Mouse (Mus musculus) kidney, postnatal 10 days (tissue): Measurements from ENCODE around the gene Engase.

Source experiments
- DNase-seq: peaks from one replicate; pipeline ENCODE4 v3.0.0; 2021; ENCODE audit warnings: mixed read lengths

The Engase gene

GRCm38 (mm10) chr11:118476396-118477373, at the start of gene Engase:
TSS of gene Engase (plus strand) at chr11:118476829.
- DNase-seq = peak; percentile 97

- no peak for DNase-seq
Measured at GRCm38 (mm10) chr11:118427266-118427779, 49.3 kb upstream of the Engase start.

- DNase-seq = no peak
Measured at GRCm38 (mm10) chr11:118427986-118428385, 48.6 kb upstream of the Engase start, which contains the start of gene C1qtnf1. TSS of gene C1qtnf1 (plus strand) at chr11:118428203.

GRCm38 (mm10) chr11:118428460-118428868, 48.2 kb upstream of the Engase start:
- no peak for DNase-seq

GRCm38 (mm10) chr11:118428944-118429709, 47.5 kb upstream of the Engase start:
- peak; percentile 60 for DNase-seq

GRCm38 (mm10) chr11:118430291-118430885, 46.2 kb upstream of the Engase start:
- no peak for DNase-seq

GRCm38 (mm10) chr11:118431100-118431948, 45.3 kb upstream of the Engase start:
- DNase-seq = peak; percentile 24

- DNase-seq = peak; percentile 47
Measured at GRCm38 (mm10) chr11:118433398-118433868, 43.2 kb upstream of the Engase start.

- peak; percentile 5 for DNase-seq
Measured at GRCm38 (mm10) chr11:118434093-118434492, 42.5 kb upstream of the Engase start.

GRCm38 (mm10) chr11:118436471-118436935, 40.1 kb upstream of the Engase start:
- DNase-seq = peak; percentile 74

GRCm38 (mm10) chr11:118438665-118439414, 37.8 kb upstream of the Engase start:
- peak; percentile 11 for DNase-seq

GRCm38 (mm10) chr11:118442691-118443090, 33.9 kb upstream of the Engase start:
- no peak for DNase-seq

- peak; percentile 92 for DNase-seq
Measured at GRCm38 (mm10) chr11:118443201-118443970, 33.2 kb upstream of the Engase start.

GRCm38 (mm10) chr11:118445843-118446242, 30.8 kb upstream of the Engase start:
- DNase-seq = peak; percentile 77

- no peak for DNase-seq
Measured at GRCm38 (mm10) chr11:118447346-118447745, 29.3 kb upstream of the Engase start.

GRCm38 (mm10) chr11:118448385-118448784, 28.2 kb upstream of the Engase start:
- DNase-seq = no peak

- no peak for DNase-seq
Measured at GRCm38 (mm10) chr11:118451211-118451610, 25.4 kb upstream of the Engase start.

GRCm38 (mm10) chr11:118452955-118453354, 23.7 kb upstream of the Engase start:
- no peak for DNase-seq

- DNase-seq = no peak
Measured at GRCm38 (mm10) chr11:118453886-118454671, 22.6 kb upstream of the Engase start.
